Mouse (Mus musculus) hindbrain, embryonic 10.5 days (tissue): ENCODE measurements around the gene Zfp36l1. TPM values are rescaled to one million over a fixed set of nuclear protein-coding genes. Genes with fewer than 3 reads are reported as not detected.

ENCODE experiments used
- DNase-seq: peaks from one replicate; pipeline ENCODE4 v3.0.0-alpha.2; 2017; ENCODE audit warnings: low spot score
- H3K27ac ChIP-seq: fragments of 300-500 bp; sonication (generic); 2 replicates; pipeline ENCODE4 v1.5.1; 2016; ENCODE audit warnings: mild to moderate bottlenecking, moderate library complexity
- H3K27me3 ChIP-seq: fragments of 300-500 bp; sonication (generic); 2 replicates; pipeline ENCODE4 v1.6.1; 2016; ENCODE audit warnings: mild to moderate bottlenecking; ENCODE audit not compliant: poor library complexity, insufficient read depth, severe bottlenecking
- H3K36me3 ChIP-seq: fragments of 300-500 bp; sonication (generic); 2 replicates; pipeline ENCODE4 v1.6.1; 2016; ENCODE audit warnings: mild to moderate bottlenecking, moderate library complexity
- H3K4me1 ChIP-seq: fragments of 300-500 bp; sonication (generic); replicated peaks from 2 replicates; pipeline ENCODE4 v1.6.1; 2016; ENCODE audit warnings: mild to moderate bottlenecking
- H3K4me3 ChIP-seq: fragments of 300-500 bp; sonication (generic); 2 replicates; pipeline ENCODE4 v1.5.1; 2016; ENCODE audit warnings: mild to moderate bottlenecking, moderate library complexity
- H3K9me3 ChIP-seq: fragments of 300-500 bp; sonication (generic); 2 replicates; pipeline ENCODE4 v1.6.1; 2016; ENCODE audit warnings: mild to moderate bottlenecking, moderate library complexity
- WGBS: fragments of 180-500 bp; shearing (Covaris S2); methylation state at CpG from one replicate; pipeline ENCODE4 v1.1.7; 2016; 5-methylcytosine and 5-hydroxymethylcytosine counted together
- polyA plus RNA-seq: library from polyadenylated mRNA; unstranded; fragments of >200 nt; fragmentation: Nextera tagmentation; extraction: Ambion mirVana; gene quantifications from 2 replicates; pipeline ENCODE4 v1.2.1, GENCODE M21; 2016

The Zfp36l1 gene
- polyA plus RNA-seq, 1 experiment from 2014 or later: 106 TPM

GRCm38 (mm10) chr12:80125316-80125715, 12.5 kb upstream of the Zfp36l1 start:
- H3K4me1 ChIP-seq: peaks cover 35% of the 10 kb centered on the region
- H3K9me3 ChIP-seq: no peaks in the 10 kb centered on the region
- no peak overlapping the region for H3K4me3 ChIP-seq
- no peak for DNase-seq
- no peak overlapping the region for H3K27ac ChIP-seq
- WGBS: 93% methylated on average over 5 of the region's 5 CpGs
- H3K36me3 ChIP-seq: peaks cover 35% of the 10 kb centered on the region
- no peaks in the 10 kb centered on the region for H3K27me3 ChIP-seq

GRCm38 (mm10) chr12:80124756-80125155, 11.9 kb upstream of the Zfp36l1 start:
- 0 out of 2 replicates have a peak overlapping the region, but pooled peaks have one; percentile 9 for H3K27ac ChIP-seq
- no peaks in the 10 kb centered on the region for H3K27me3 ChIP-seq
- peaks cover 40% of the 10 kb centered on the region for H3K36me3 ChIP-seq
- 90% methylated on average over 3 of the region's 3 CpGs for WGBS
- DNase-seq: no peak
- no peak overlapping the region for H3K4me3 ChIP-seq
- H3K4me1 ChIP-seq: peaks cover 29% of the 10 kb centered on the region
- no peaks in the 10 kb centered on the region for H3K9me3 ChIP-seq

- Histone ChIP-seq H3K36me3 (peaks cover 45% of the 10 kb centered on the region), H3K9me3 (no peaks in the 10 kb centered on the region), H3K4me3 (no peak overlapping the region), H3K27ac (0 out of 2 replicates have a peak overlapping the region, but pooled peaks have one; percentile 9), H3K4me1 (peaks cover 24% of the 10 kb centered on the region), H3K27me3 (no peaks in the 10 kb centered on the region)
- WGBS: 71% methylated on average over 3 of the region's 3 CpGs
- no peak for DNase-seq
These were observed 11.4 kb upstream of the Zfp36l1 start for GRCm38 (mm10) chr12:80124211-80124610.

- Histone ChIP-seq H3K4me1 (peaks cover 21% of the 10 kb centered on the region), H3K9me3 (no peaks in the 10 kb centered on the region), H3K27me3 (no peaks in the 10 kb centered on the region), H3K36me3 (peaks cover 50% of the 10 kb centered on the region), H3K27ac (peak overlapping the region; percentile 72; the same call in 1 of the 2 replicates), H3K4me3 (no peak overlapping the region)
- 81% methylated on average over 4 of the region's 4 CpGs for WGBS
- DNase-seq: no peak
These were observed 10.5 kb upstream of the Zfp36l1 start for GRCm38 (mm10) chr12:80123227-80123803.

GRCm38 (mm10) chr12:80121438-80121837, 8.6 kb upstream of the Zfp36l1 start:
- WGBS: 86% methylated on average over 1 of the region's 1 CpGs
- Histone ChIP-seq H3K4me1 (peaks cover 26% of the 10 kb centered on the region), H3K27me3 (no peaks in the 10 kb centered on the region), H3K4me3 (no peak overlapping the region), H3K36me3 (peaks cover 37% of the 10 kb centered on the region), H3K9me3 (no peaks in the 10 kb centered on the region), H3K27ac (no peak overlapping the region)
- no peak for DNase-seq

- Histone ChIP-seq H3K27me3 (no peaks in the 10 kb centered on the region), H3K27ac (no peak overlapping the region), H3K36me3 (peaks cover 27% of the 10 kb centered on the region), H3K4me3 (no peak overlapping the region), H3K4me1 (peaks cover 41% of the 10 kb centered on the region), H3K9me3 (no peaks in the 10 kb centered on the region)
- 85% methylated on average over 1 of the region's 1 CpGs for WGBS
- no peak for DNase-seq
These were observed 5.8 kb upstream of the Zfp36l1 start for GRCm38 (mm10) chr12:80118588-80118987.

GRCm38 (mm10) chr12:80116206-80117112, 3.6 kb upstream of the Zfp36l1 start:
- Histone ChIP-seq H3K36me3 (peaks cover 25% of the 10 kb centered on the region), H3K4me3 (peak overlapping the region; percentile 90), H3K4me1 (peaks cover 37% of the 10 kb centered on the region), H3K9me3 (no peaks in the 10 kb centered on the region), H3K27me3 (no peaks in the 10 kb centered on the region), H3K27ac (peak overlapping the region; percentile 98)
- DNase-seq: no peak
- 31% methylated on average over 18 of the region's 18 CpGs for WGBS

- H3K4me1 ChIP-seq: peaks cover 43% of the 10 kb centered on the region
- H3K9me3 ChIP-seq: no peaks in the 10 kb centered on the region
- WGBS: under 1% methylated on average over 30 of the region's 30 CpGs
- H3K36me3 ChIP-seq: peaks cover 29% of the 10 kb centered on the region
- peak overlapping the region; percentile 98 for H3K27ac ChIP-seq
- peak overlapping the region; percentile 90 for H3K4me3 ChIP-seq
- no peak for DNase-seq
- no peaks in the 10 kb centered on the region for H3K27me3 ChIP-seq
These were observed 3.0 kb upstream of the Zfp36l1 start for GRCm38 (mm10) chr12:80115863-80116194.

GRCm38 (mm10) chr12:80115142-80115862, 2.5 kb upstream of the Zfp36l1 start:
- whole genome bisulfite sequencing: under 1% methylated on average over 71 of the region's 71 CpGs
- H3K36me3 ChIP-seq: peaks cover 29% of the 10 kb centered on the region
- peak overlapping the region; percentile 90 for H3K4me3 ChIP-seq
- DNase-seq: peak; percentile 91
- no peaks in the 10 kb centered on the region for H3K27me3 ChIP-seq
- peak overlapping the region; percentile 98 for H3K27ac ChIP-seq
- no peaks in the 10 kb centered on the region for H3K9me3 ChIP-seq
- H3K4me1 ChIP-seq: peaks cover 48% of the 10 kb centered on the region

GRCm38 (mm10) chr12:80114892-80115141, 2.0 kb upstream of the Zfp36l1 start:
- no peaks in the 10 kb centered on the region for H3K9me3 ChIP-seq
- peak overlapping the region; percentile 90 for H3K4me3 ChIP-seq
- H3K36me3 ChIP-seq: peaks cover 30% of the 10 kb centered on the region
- no peaks in the 10 kb centered on the region for H3K27me3 ChIP-seq
- no peak for DNase-seq
- peaks cover 53% of the 10 kb centered on the region for H3K4me1 ChIP-seq
- peak overlapping the region; percentile 98 for H3K27ac ChIP-seq
- under 1% methylated on average over 8 of the region's 8 CpGs for WGBS

- Histone ChIP-seq H3K36me3 (peaks cover 30% of the 10 kb centered on the region), H3K9me3 (no peaks in the 10 kb centered on the region), H3K27me3 (no peaks in the 10 kb centered on the region), H3K4me1 (peaks cover 58% of the 10 kb centered on the region), H3K27ac (peak overlapping the region; percentile 98), H3K4me3 (peak overlapping the region; percentile 90)
- DNase-seq: peak; percentile 73
- under 1% methylated on average over 51 of the region's 51 CpGs for WGBS
These were observed 1.4 kb upstream of the Zfp36l1 start for GRCm38 (mm10) chr12:80114031-80114891.

GRCm38 (mm10) chr12:80113586-80114021, 791 bp upstream of the Zfp36l1 start:
- DNase-seq: peak; percentile 75
- under 1% methylated on average over 22 of the region's 22 CpGs for WGBS
- Histone ChIP-seq H3K9me3 (no peaks in the 10 kb centered on the region), H3K27me3 (no peaks in the 10 kb centered on the region), H3K4me1 (peaks cover 64% of the 10 kb centered on the region), H3K27ac (peak overlapping the region; percentile 98), H3K36me3 (peaks cover 31% of the 10 kb centered on the region), H3K4me3 (peak overlapping the region; percentile 90)
